Mouse (Mus musculus) lung, postnatal 10 days (tissue): ENCODE data around the gene Gm10837.
"Not testable (repeated sequence)": the region's sequence is repeated elsewhere in the genome, so short reads cannot be mapped to it uniquely, and the experiment has no call there.

ENCODE experiments used
- DNase-seq: peaks from one replicate; pipeline ENCODE4 v3.0.0; 2021

The Gm10837 gene

GRCm38 (mm10) chr14:122490441-122491328 lies at the start of gene Gm10837:
TSS of gene Gm10837 (plus strand) at chr14:122490586.
- DNase-seq = no peak

GRCm38 (mm10) chr14:122449601-122450495 lies 40.5 kb upstream of the Gm10837 start:
- no peak for DNase-seq

DNA sequence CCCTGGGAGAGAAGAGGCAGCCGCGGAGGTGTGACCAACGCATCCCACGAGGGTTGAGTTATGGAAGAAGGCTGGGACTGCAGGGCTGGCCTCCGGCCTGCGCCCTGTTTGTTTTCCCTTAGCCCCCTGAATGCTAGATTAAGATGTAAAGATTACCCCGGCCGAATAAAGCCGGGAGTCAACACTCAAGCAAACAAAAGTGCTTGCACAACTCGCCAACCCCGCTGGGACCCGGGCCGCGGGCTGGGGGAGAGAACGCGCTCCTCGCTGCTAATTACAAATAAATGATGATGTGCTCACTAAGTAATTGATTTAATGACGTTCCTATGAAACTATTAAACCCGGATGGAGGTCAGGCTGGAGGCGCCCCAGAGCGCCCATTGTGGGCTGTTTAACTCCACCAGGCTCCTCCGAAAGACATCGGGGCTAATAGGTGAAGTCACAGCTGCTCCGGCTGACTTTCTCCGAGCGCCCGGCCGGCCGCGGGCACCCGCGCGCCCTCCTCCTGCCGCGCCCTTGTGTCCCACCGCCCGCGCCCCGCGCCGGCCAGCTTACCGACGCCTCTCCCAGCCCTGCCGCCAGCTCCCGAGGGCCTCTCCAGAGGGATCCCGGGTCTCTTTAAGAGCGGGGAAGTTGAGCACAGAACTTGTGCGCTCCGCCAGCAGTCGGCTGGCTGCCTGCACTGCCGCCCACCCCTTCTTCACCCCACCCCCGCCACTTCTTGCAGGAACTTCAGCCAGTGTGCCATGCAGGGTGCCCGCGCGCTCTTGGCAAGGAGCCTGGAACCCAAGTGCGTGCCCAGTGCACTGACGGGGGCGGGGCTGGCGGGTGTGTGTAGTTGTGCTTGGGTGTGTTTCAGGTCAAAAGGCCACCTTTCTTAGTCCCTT lies 39.6 kb upstream of the Gm10837 start, which contains the start of gene Gm5089:
Gm5089 (minus strand) TSS at position 620 of the 887 bp plus-strand sequence.
- DNase-seq = no peak

DNA sequence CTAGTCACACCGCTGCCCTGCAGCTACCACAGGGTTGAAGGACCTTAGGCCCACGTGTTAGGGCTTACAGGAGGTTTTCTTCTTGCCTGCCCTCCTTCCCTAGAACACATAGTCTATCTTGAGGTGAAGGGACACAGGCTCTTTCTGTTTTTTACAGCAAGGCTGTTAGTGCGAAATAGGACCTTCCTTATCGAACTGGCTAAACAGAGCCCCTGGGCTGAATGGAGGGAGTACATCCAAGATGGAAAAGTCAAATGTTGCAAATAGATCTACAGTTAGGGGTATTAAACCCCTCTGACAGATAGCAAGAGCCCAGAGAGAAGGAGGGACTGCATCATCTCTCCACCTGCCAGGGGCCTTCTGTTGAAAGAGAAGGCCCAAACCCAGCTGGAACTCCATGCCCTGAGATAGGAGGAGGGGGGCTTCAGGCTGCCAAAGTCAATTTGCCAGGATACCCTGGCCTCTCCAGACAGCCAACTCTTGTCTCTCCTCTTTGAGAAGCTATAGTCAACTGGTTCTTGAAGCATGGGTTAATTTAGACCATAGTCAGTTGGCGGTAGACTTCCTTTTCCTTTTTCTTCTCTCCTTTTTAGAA lies 38.7 kb upstream of the Gm10837 start:
- DNase-seq = no peak

DNA sequence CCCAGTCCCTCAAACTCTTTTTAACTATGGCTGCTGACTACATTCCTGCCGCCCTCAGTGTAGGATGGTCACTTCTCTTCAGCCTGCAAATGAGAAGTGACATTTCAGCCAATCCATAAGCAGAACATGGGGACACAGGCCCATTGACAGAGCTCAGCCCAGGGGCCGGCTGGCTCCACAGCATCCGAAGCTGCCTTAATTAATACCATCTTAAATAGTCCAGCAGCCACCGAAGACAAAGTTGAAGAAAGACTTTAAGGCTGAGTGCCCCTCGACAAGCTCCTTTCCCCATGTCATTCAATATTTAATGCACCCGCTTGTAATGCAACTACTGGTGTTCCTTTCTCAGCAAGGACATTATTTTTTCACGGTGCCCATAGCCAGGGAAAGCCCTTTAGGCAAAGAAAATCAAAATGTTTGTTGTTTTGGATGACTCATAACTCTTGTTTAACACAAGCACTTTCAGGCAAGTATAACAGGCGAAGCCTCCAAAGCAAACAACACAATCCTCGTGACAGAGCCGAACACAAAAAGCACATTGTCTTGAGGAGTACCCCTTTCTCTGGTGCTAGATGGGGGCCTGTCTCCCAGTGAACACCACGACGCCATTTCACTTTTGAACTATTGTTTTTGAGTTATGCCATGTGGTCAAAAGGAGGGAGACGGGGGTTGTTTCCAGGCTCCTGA lies 37.5 kb upstream of the Gm10837 start:
- DNase-seq = no peak

DNA sequence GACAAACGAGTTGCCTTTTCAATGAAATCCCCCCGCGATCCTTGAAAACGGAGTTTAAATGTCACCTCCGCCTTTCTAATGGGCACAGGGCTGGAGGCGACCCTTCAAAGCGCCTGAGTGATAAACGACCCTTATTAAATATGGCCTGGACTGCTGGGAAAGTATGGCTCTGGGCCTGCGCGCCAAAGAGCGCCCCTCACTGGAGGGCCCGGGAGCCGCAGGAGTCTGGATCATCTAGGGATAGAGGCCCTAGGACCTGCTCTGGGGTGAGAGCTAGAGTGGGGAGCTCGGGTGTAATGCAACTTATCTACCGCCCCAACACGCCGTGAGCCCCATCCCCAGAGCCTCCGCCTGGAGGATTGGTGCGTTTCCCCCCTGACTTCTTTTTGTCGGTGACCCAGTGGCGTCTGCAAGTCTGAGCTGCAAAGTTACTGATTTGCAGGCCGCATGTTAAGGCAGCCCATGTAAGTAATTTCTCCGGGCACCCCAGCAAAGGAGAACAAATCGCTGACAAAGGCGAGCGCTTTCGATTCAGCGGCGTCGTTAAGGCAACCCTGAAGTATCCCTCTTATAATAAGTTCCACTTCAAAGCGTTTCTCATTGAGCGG lies 36.9 kb upstream of the Gm10837 start:
- no peak for DNase-seq

DNA sequence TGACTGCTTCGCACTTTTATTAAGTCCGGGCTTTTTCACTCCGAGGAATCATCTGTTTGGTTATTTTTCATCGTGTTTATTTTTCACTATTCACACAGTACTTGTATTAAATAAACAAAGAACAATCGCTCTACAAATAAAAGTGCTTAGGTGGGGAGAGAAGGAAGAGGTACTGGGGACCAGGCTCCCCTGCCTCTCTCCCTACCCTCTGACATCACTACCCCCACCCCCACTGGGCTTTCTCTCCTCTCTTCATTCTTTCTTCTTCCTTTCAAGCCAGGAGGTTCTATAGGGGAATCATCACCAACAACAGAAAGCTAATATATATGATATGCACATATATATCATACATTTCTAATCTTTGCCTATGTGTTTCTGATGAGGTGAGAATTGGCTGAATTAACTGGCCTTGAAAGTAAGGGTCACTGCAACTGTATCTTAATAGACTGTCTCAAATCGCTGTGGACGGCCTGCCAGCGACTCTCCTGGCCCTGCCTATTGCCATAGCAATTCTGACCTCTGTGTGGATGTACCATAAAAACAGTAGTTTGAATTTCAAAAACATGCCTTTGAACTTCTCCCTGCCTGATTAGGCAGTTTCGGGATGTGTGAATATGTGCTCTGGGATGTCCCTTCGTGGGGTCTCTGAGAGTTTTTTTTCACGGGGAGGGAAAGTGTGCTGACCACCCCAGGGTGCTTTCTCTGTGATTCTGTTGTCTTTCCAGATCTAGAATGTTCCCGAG lies 36.2 kb upstream of the Gm10837 start:
- DNase-seq = no peak

- no peak for DNase-seq
These were observed 35.4 kb upstream of the Gm10837 start for GRCm38 (mm10) chr14:122454901-122455561.

DNA sequence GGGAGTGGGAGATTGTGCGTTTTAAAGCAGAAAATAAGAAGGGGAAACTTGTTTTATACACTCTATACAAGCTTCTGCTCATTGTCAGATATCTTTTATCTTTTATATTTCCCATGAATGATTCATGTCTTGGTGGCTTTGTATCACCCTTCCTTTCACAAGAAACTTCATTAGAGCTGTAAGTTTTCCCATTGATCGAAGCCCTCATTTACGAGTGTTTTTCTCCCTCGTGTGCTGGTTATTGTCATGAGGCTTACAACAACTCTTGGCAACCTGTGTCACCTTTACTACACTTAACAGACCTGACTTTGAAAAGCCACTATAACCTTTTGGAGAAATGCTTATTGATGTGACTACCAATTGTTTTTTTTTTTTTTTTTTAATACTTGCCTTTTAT lies 34.8 kb upstream of the Gm10837 start:
- DNase-seq = no peak

GRCm38 (mm10) chr14:122459332-122459731 lies 31.1 kb upstream of the Gm10837 start:
- not testable (repeated sequence) for DNase-seq

DNA sequence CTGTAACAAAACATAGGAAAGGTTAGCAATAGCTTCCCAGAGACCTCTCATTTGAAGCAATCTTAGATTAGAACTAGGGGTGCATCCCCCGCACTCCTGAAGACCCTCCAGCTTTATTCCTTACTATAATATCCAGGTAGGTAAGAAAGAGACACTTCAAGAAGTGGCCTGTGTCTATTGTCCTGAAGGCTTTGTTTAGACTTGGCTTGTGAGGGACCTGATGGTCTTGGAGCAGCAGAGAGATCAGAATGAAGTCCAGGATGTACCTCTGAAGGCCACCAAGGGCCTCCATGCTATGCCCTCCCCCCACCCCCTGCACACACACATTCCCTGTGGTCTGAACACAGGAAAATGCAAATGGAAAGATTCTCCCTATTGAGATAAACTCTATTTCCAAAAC lies 30.6 kb upstream of the Gm10837 start:
- DNase-seq = no peak

- DNase-seq = no peak
These were observed 30.2 kb upstream of the Gm10837 start for GRCm38 (mm10) chr14:122460226-122460625.

DNA sequence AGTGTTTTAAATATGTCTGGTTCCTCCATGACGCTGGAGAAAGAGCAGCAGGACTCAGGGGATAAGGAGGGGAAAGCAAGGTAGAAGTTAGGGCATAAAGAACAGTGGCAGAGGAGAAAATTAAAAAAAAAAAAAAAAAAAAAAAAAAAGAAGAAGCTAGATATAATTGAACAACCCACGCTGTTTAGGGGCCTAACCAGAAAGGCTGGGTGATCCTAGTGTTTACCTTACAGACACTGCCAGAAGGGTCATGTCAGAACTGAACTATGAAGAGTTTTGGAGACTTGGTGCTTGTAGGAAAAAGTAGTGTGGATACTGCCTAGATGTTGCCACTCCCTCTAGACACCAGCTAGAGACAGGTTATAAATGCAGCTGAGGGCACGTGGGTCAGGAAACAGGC lies 28.9 kb upstream of the Gm10837 start:
- DNase-seq = no peak

DNA sequence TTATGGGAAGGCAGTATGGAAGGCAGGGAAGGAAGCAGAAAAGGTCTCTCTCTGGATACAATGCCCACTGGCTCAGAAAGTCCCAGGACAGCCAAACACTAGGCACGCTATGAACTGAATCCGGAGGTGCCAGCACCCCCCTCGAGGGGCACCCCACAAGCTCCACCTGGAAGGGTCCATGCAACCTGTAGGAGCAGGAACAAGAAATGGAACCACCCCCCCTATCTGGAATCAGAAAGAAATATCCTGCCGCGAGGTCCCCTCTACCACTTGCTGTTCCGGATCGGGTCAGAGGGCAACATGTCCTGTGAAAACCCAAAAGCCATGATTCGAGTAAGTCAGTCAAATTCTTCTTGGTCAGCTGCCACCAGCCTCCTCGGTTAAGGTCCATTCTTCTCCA lies 28.4 kb upstream of the Gm10837 start:
- no peak for DNase-seq

- no peak for DNase-seq
These were observed 27.7 kb upstream of the Gm10837 start for GRCm38 (mm10) chr14:122462689-122463079.

GRCm38 (mm10) chr14:122463080-122463691 lies 27.2 kb upstream of the Gm10837 start:
- DNase-seq = no peak

DNA sequence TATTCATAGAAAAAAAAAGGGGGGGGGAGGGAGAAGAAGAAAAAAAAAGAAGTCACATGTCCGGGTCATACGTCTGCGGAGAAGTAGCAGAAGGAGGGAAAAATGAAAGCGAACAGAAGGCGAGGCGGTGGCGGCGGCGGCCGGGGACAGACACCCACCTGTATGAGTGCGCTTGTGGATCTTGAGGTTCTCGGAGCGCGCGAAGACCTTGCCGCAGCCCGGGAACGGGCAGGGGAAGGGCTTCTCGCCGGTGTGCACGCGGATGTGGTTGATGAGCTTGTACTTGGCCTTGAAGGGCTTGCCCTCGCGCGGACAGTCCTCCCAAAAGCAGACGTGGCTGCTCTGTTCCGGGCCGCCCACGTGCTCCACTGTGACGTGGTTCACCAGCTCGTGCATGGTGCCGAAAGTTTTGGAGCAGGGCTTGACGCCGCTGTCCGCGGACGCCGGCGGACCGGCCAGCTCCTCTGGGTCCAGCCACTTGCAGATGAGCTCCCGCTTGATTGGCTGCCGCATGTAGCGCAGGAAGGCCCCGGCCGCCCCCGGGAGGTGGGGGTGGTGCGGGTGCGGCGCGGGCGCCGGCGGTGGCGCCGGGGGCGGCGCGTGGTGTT lies 26.5 kb upstream of the Gm10837 start:
- not testable (repeated sequence) for DNase-seq

- no peak for DNase-seq
These were observed 26.0 kb upstream of the Gm10837 start for GRCm38 (mm10) chr14:122464351-122464762.
